Mouse (Mus musculus): Measurements from ENCODE around the gene Fam222a. TPM values are rescaled to one million over a fixed set of nuclear protein-coding genes. Genes with fewer than 3 reads are reported as not detected.

Fam222a gene
- polyA plus RNA-seq, 1 experiment from 2014 or later: 2.7 TPM

GRCm38 (mm10) chr5:114618851-114619250 lies 51.0 kb downstream of the Fam222a start:
- H3K27me3 ChIP-seq (ENCODE audit: control insufficient read depth, insufficient read depth, low read length): no peaks in the 10 kb centered on the region
- ATAC-seq (replicated peaks; ENCODE audit: insufficient number of reproducible peaks, low FRiP score, low TSS enrichment, low read depth) (no peak), DNase-seq (ENCODE audit: low spot score) (peak; percentile 91)
- H3K9me3 ChIP-seq (replicated peaks; ENCODE audit: control insufficient read depth, low read length): no peaks in the 10 kb centered on the region
- no peak overlapping the region for H3K4me3 ChIP-seq (ENCODE audit: low read depth, low read length)
- H3K9ac ChIP-seq (replicated peaks; ENCODE audit: low read length): no peak overlapping the region
- H3K4me2 ChIP-seq (ENCODE audit: low read depth, low read length): no peak overlapping the region
- 35% methylated on average over 8 of the region's 8 CpGs for WGBS
- no peaks in the 10 kb centered on the region for H3K4me1 ChIP-seq (ENCODE audit: control insufficient read depth, insufficient read depth, low read length)
- H3K27ac ChIP-seq (replicated peaks; ENCODE audit: low read depth, low read length): no peak overlapping the region
- no peaks in the 10 kb centered on the region for H3K36me3 ChIP-seq (replicated peaks; ENCODE audit: control insufficient read depth, insufficient read depth, low read depth, low read length)

DNA sequence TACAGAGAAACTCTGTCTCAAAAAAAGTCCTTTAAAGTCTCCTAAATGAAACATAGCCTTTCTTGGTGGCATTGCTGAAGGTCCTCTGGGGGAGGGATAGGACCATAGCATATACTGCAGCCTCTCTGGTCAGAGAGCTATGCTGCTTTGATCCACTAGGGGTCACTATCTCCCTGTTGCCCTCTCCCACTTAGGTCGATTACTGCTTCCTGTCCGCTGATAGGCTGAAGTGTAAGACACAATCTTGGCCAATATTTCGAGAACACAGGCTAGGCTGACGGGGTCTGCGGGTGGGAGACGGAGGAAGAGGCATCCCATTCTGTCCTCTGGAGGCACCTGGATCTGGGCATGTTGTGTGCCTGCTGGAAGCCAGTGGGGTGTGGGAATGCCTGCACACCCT lies 52.5 kb downstream of the Fam222a start:
- Histone ChIP-seq H3K9ac (replicated peaks; ENCODE audit: low read length) (no peak overlapping the region), H3K4me2 (ENCODE audit: low read depth, low read length) (no peak overlapping the region), H3K27me3 (ENCODE audit: control insufficient read depth, insufficient read depth, low read length) (no peaks in the 10 kb centered on the region), H3K36me3 (replicated peaks; ENCODE audit: control insufficient read depth, insufficient read depth, low read depth, low read length) (no peaks in the 10 kb centered on the region), H3K27ac (replicated peaks; ENCODE audit: low read depth, low read length) (no peak overlapping the region), H3K9me3 (replicated peaks; ENCODE audit: control insufficient read depth, low read length) (no peaks in the 10 kb centered on the region), H3K4me1 (ENCODE audit: control insufficient read depth, insufficient read depth, low read length) (no peaks in the 10 kb centered on the region), H3K4me3 (ENCODE audit: low read depth, low read length) (no peak overlapping the region)
- WGBS: 46% methylated on average over 6 of the region's 6 CpGs
- DNase-seq (ENCODE audit: low spot score) (no peak), ATAC-seq (replicated peaks; ENCODE audit: insufficient number of reproducible peaks, low FRiP score, low TSS enrichment, low read depth) (no peak)

DNA sequence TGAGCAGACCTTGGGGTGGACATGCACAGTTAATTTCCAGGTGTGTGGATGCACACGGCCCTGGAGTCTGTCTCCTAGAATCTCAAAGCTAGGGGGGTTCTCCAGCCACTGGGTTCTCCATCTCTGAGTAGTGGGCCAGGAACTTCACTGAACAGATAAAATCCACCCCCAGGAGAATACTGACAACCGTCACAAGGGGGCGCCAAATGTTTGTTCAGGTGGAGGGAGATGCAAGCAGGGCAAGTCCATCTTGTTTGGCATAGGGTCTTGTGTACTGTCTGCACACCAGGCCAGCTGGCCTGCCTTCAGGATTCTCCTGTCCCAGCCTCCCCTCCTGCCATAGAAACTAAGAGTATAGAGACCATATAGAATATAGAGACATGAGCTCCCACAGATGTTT lies 57.8 kb downstream of the Fam222a start:
- 25% methylated on average over 3 of the region's 3 CpGs for WGBS
- Histone ChIP-seq H3K9ac (replicated peaks; ENCODE audit: low read length) (no peak overlapping the region), H3K36me3 (replicated peaks; ENCODE audit: control insufficient read depth, insufficient read depth, low read depth, low read length) (no peaks in the 10 kb centered on the region), H3K27ac (replicated peaks; ENCODE audit: low read depth, low read length) (no peak overlapping the region), H3K4me1 (ENCODE audit: control insufficient read depth, insufficient read depth, low read length) (no peaks in the 10 kb centered on the region), H3K27me3 (ENCODE audit: control insufficient read depth, insufficient read depth, low read length) (no peaks in the 10 kb centered on the region), H3K4me2 (ENCODE audit: low read depth, low read length) (no peak overlapping the region), H3K9me3 (replicated peaks; ENCODE audit: control insufficient read depth, low read length) (no peaks in the 10 kb centered on the region), H3K4me3 (ENCODE audit: low read depth, low read length) (no peak overlapping the region)
- DNase-seq (ENCODE audit: low spot score) (peak; percentile 76), ATAC-seq (replicated peaks; ENCODE audit: insufficient number of reproducible peaks, low FRiP score, low TSS enrichment, low read depth) (no peak)

- 50% methylated on average over 2 of the region's 2 CpGs for WGBS
- Histone ChIP-seq H3K36me3 (replicated peaks; ENCODE audit: control insufficient read depth, insufficient read depth, low read depth, low read length) (no peaks in the 10 kb centered on the region), H3K4me2 (ENCODE audit: low read depth, low read length) (no peak overlapping the region), H3K4me3 (ENCODE audit: low read depth, low read length) (no peak overlapping the region), H3K9me3 (replicated peaks; ENCODE audit: control insufficient read depth, low read length) (no peaks in the 10 kb centered on the region), H3K4me1 (ENCODE audit: control insufficient read depth, insufficient read depth, low read length) (no peaks in the 10 kb centered on the region), H3K27ac (replicated peaks; ENCODE audit: low read depth, low read length) (no peak overlapping the region), H3K9ac (replicated peaks; ENCODE audit: low read length) (no peak overlapping the region), H3K27me3 (ENCODE audit: control insufficient read depth, insufficient read depth, low read length) (no peaks in the 10 kb centered on the region)
- DNase-seq (ENCODE audit: low spot score) (no peak), ATAC-seq (replicated peaks; ENCODE audit: insufficient number of reproducible peaks, low FRiP score, low TSS enrichment, low read depth) (no peak)
These were observed 63.5 kb downstream of the Fam222a start for GRCm38 (mm10) chr5:114631336-114631735.

DNA sequence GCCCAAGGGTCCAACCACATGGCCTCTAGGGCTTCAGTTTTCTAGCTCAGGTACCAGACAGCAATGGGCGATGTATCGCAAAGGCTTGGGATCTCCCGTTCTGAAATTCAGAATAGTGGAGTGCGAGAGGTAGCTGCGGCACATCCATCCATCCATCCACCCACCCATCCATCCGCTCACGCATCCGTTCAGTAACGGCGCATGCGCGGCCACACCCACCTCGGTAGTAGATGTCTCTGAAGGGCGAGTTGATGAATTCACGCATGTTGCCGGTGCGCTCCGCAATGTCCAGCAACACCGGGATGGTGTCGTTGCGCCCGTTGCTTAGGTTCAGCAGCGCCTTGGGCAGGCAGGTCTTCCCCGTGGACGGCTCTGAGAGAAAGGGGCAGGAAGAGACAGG lies 68.3 kb downstream of the Fam222a start:
- DNase-seq (ENCODE audit: low spot score): no peak
- no peak overlapping the region for H3K4me3 ChIP-seq (ENCODE audit: low read depth, low read length)
- H3K4me2 ChIP-seq (ENCODE audit: low read depth, low read length): no peak overlapping the region
- ATAC-seq (replicated peaks; ENCODE audit: insufficient number of reproducible peaks, low FRiP score, low TSS enrichment, low read depth): no peak
- H3K27ac ChIP-seq (replicated peaks; ENCODE audit: low read depth, low read length): no peak overlapping the region
- H3K9me3 ChIP-seq (replicated peaks; ENCODE audit: control insufficient read depth, low read length): no peaks in the 10 kb centered on the region
- H3K36me3 ChIP-seq (replicated peaks; ENCODE audit: control insufficient read depth, insufficient read depth, low read depth, low read length): no peaks in the 10 kb centered on the region
- WGBS: 81% methylated on average over 25 of the region's 25 CpGs
- no peak overlapping the region for H3K9ac ChIP-seq (replicated peaks; ENCODE audit: low read length)
- peaks cover 5% of the 10 kb centered on the region; the same call in 1 of the 2 replicates for H3K4me1 ChIP-seq (ENCODE audit: control insufficient read depth, insufficient read depth, low read length)
- H3K27me3 ChIP-seq (ENCODE audit: control insufficient read depth, insufficient read depth, low read length): no peaks in the 10 kb centered on the region

DNA sequence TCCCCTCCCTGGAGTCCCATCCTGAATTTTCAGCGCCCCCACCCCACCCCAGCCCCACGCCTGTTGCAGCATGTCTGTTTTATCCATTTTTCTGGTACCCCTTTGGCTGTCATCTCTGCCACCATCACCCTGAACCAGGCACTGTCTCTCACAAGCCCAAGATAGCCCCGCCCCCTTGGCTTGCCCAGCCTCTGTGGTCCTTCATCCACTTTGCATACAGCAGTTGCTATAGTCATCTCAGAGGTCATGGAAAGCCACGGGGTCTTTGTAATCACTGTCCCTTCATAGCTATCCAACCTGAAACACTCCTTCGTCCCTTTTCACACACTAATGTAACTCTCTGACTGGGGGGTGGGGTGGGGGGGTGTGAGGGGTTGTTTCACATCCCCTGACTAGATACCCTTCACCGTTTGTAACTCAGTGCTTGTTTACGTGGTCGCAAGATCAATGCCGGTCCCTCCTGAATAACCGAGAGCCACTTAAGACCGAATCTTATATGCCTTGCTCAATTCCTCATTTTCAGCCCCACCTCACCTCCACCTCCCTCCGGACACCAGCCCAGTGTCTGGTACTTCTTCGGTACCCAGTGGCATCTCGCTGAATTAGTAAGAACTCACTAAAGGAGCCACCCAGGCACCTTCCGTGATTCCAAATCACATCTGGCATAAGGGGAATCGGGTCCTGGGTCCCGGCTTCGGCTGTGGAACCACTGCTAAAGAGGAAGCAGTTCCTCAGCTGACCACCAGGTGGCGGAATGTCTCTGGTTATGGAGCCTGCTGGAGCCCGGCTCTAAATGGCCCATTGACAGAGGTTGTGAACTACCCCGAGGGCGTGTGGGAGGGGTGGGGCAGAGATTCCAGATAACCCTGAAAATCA lies 71.2 kb downstream of the Fam222a start:
- 16% methylated on average over 22 of the region's 22 CpGs for WGBS
- Histone ChIP-seq H3K4me3 (ENCODE audit: low read depth, low read length) (no peak overlapping the region), H3K9me3 (replicated peaks; ENCODE audit: control insufficient read depth, low read length) (no peaks in the 10 kb centered on the region), H3K27ac (replicated peaks; ENCODE audit: low read depth, low read length) (no peak overlapping the region), H3K9ac (replicated peaks; ENCODE audit: low read length) (peak overlapping the region; percentile 22; the same call in 1 of the 2 replicates), H3K27me3 (ENCODE audit: control insufficient read depth, insufficient read depth, low read length) (no peaks in the 10 kb centered on the region), H3K4me1 (ENCODE audit: control insufficient read depth, insufficient read depth, low read length) (peaks cover 5% of the 10 kb centered on the region; the same call in 1 of the 2 replicates), H3K36me3 (replicated peaks; ENCODE audit: control insufficient read depth, insufficient read depth, low read depth, low read length) (no peaks in the 10 kb centered on the region), H3K4me2 (ENCODE audit: low read depth, low read length) (peak overlapping the region; percentile 29)
- ATAC-seq (replicated peaks; ENCODE audit: insufficient number of reproducible peaks, low FRiP score, low TSS enrichment, low read depth) (peak; percentile 53; the same call in 1 of the 2 replicates), DNase-seq (ENCODE audit: low spot score) (peak; percentile 95)

DNA sequence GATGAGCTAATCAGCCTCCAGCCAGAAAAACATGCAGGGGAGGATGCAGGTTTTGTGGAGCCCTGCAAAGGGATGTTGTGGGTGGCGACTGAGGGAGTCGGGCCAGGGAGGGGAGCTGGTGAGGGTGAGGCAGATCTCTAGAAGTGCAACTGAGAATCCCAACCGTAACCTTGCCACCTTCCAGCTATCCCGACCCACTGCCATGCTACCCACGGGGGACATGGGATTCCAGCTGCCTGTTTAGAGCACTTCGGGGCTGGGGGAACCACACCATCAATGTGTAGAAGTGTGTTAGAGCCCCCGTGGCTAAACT lies 71.8 kb downstream of the Fam222a start:
- Histone ChIP-seq H3K9ac (replicated peaks; ENCODE audit: low read length) (0 out of 2 replicates have a peak overlapping the region, but pooled peaks have one; percentile 22), H3K4me2 (ENCODE audit: low read depth, low read length) (peak overlapping the region; percentile 29), H3K27me3 (ENCODE audit: control insufficient read depth, insufficient read depth, low read length) (no peaks in the 10 kb centered on the region), H3K9me3 (replicated peaks; ENCODE audit: control insufficient read depth, low read length) (no peaks in the 10 kb centered on the region), H3K4me1 (ENCODE audit: control insufficient read depth, insufficient read depth, low read length) (peaks cover 5% of the 10 kb centered on the region; the same call in 1 of the 2 replicates), H3K27ac (replicated peaks; ENCODE audit: low read depth, low read length) (no peak overlapping the region), H3K4me3 (ENCODE audit: low read depth, low read length) (no peak overlapping the region), H3K36me3 (replicated peaks; ENCODE audit: control insufficient read depth, insufficient read depth, low read depth, low read length) (no peaks in the 10 kb centered on the region)
- WGBS: 18% methylated on average over 7 of the region's 7 CpGs
- ATAC-seq (replicated peaks; ENCODE audit: insufficient number of reproducible peaks, low FRiP score, low TSS enrichment, low read depth) (0 out of 2 replicates have a peak, but pooled peaks have one; percentile 20), DNase-seq (ENCODE audit: low spot score) (no peak)

DNA sequence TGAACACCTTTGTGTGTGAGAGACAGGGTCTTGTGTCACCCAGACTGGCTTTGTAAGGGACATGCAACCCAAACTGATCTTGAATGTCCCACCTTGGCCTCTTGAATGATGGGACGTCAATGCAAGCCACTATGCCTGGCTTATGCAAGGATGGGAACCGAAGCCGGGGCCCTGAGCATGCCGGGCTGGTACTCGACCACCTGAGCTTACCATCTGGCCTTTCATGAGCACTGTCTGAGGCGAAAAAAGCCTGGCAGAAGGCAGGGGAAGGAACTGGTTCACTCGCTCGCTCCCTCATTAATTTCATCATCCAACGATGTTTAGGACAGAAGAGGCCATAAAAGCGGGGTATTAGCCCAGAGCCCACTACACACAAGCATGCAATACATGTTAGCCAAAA lies 73.0 kb downstream of the Fam222a start:
- 82% methylated on average over 10 of the region's 10 CpGs for WGBS

More for the DNA sequence above, 73.0 kb downstream of the Fam222a start:
- Histone ChIP-seq H3K4me1 (ENCODE audit: control insufficient read depth, insufficient read depth, low read length) (peaks cover 5% of the 10 kb centered on the region; the same call in 1 of the 2 replicates), H3K27me3 (ENCODE audit: control insufficient read depth, insufficient read depth, low read length) (no peaks in the 10 kb centered on the region), H3K9ac (replicated peaks; ENCODE audit: low read length) (no peak overlapping the region), H3K4me3 (ENCODE audit: low read depth, low read length) (no peak overlapping the region), H3K9me3 (replicated peaks; ENCODE audit: control insufficient read depth, low read length) (no peaks in the 10 kb centered on the region), H3K27ac (replicated peaks; ENCODE audit: low read depth, low read length) (no peak overlapping the region), H3K36me3 (replicated peaks; ENCODE audit: control insufficient read depth, insufficient read depth, low read depth, low read length) (no peaks in the 10 kb centered on the region), H3K4me2 (ENCODE audit: low read depth, low read length) (no peak overlapping the region)
- no peak for ATAC-seq (replicated peaks; ENCODE audit: insufficient number of reproducible peaks, low FRiP score, low TSS enrichment, low read depth)
- no peak for DNase-seq (ENCODE audit: low spot score)
